Mouse (Mus musculus) kidney, postnatal 0 days (tissue): Measurements from ENCODE around the gene Trpc2. TPM values are rescaled to one million over a fixed set of nuclear protein-coding genes. Genes with fewer than 3 reads are reported as not detected.

Experiments
- ATAC-seq: fragments of 200-750 bp; cut with Nextera tagmentation; replicated peaks from 2 replicates; pipeline ENCODE4 v1.8.0; 2017; ENCODE audit warnings: low read depth, moderate number of reproducible peaks, moderate TSS enrichment, moderate library complexity; ENCODE audit not compliant: low FRiP score
- DNase-seq: peaks from one replicate; pipeline ENCODE4 v3.0.0-alpha.2; 2016; ENCODE audit warnings: low spot score
- H3K27ac ChIP-seq: fragments of 300-500 bp; sonication (generic); 2 replicates; pipeline ENCODE4 v1.5.1; 2014; ENCODE audit warnings: mild to moderate bottlenecking
- H3K27me3 ChIP-seq: fragments of 300-500 bp; sonication (generic); 2 replicates; pipeline ENCODE4 v1.6.1; 2014; ENCODE audit warnings: low read length, mixed read lengths; ENCODE audit not compliant: insufficient read depth
- H3K36me3 ChIP-seq: fragments of 300-500 bp; sonication (generic); 2 replicates; pipeline ENCODE4 v1.6.1; 2014; ENCODE audit warnings: low read length, mixed read lengths; ENCODE audit not compliant: insufficient read depth
- H3K4me1 ChIP-seq: fragments of 300-500 bp; sonication (generic); replicated peaks from 2 replicates; pipeline ENCODE4 v1.6.1; 2014; ENCODE audit warnings: antibody characterized with exemption, low read length, mixed read lengths; ENCODE audit not compliant: insufficient read depth
- H3K4me2 ChIP-seq: fragments of 300-500 bp; sonication (generic); 2 replicates; pipeline ENCODE4 v1.6.1; 2014; ENCODE audit warnings: mild to moderate bottlenecking, low read length, moderate library complexity, mixed read lengths
- H3K4me3 ChIP-seq: fragments of 300-500 bp; sonication (generic); replicated peaks from 2 replicates; pipeline ENCODE4 v1.5.1; 2014; ENCODE audit warnings: low read depth, low read length
- H3K9ac ChIP-seq: fragments of 300-500 bp; sonication (generic); 2 replicates; pipeline ENCODE4 v1.6.1; 2014; ENCODE audit warnings: low read depth, low read length
- H3K9me3 ChIP-seq: fragments of 300-500 bp; sonication (generic); replicated peaks from 2 replicates; pipeline ENCODE4 v1.6.1; 2016; ENCODE audit warnings: low read length, inconsistent platforms, mixed read lengths
- CTCF ChIP-seq: IDR thresholded peaks from 2 replicates; pipeline ENCODE4 v1.5.1; 2016; ENCODE audit warnings: antibody characterized with exemption, low read depth, mild to moderate bottlenecking, moderate library complexity
- WGBS: fragments of 180-500 bp; shearing (Covaris S2); extraction: QIAGEN DNeasy Blood & Tissue Kit; methylation state at CpG from one replicate; pipeline ENCODE4 v1.1.7; 2014; 5-methylcytosine and 5-hydroxymethylcytosine counted together
- polyA plus RNA-seq: library from polyadenylated mRNA; unstranded; fragments of >200 nt; fragmentation: Nextera tagmentation; extraction: Ambion mirVana; gene quantifications from 2 replicates; pipeline ENCODE4 v1.2.1, GENCODE M21; 2015

Gene Trpc2
- polyA plus RNA-seq, 1 experiment from 2014 or later: not detected

DNA sequence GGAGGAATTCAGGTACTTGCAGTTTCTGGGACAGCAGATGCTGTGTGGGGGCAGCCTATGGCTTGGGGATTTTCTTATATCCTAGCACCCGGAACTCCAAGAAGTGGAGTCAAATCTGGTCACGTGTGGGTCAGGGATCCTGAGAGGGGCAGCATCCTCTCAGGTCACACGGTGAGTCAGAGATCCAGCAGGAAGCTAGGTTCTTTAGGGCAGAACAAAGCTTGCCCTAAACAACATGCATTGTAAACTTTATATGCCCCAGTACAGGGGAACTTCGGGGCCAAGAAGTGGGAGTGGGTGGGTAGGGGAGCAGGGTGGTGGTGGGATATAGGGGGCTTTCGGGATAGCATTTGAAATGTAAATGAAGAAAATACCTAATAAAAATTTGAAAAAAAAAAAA, 18.0 kb downstream of the Trpc2 start:
- Histone ChIP-seq H3K4me3 (no peak overlapping the region), H3K27me3 (no peaks in the 10 kb centered on the region), H3K9me3 (no peaks in the 10 kb centered on the region), H3K4me1 (peaks cover 16% of the 10 kb centered on the region; the same call in 1 of the 2 replicates), H3K9ac (no peak overlapping the region), H3K27ac (peak overlapping the region; percentile 57), H3K4me2 (peak overlapping the region; percentile 79; the same call in 1 of the 2 replicates), H3K36me3 (no peaks in the 10 kb centered on the region)
- 27% methylated on average over 5 of the region's 5 CpGs for WGBS
- ATAC-seq (no peak), DNase-seq (peak; percentile 32)
- no peak for TF ChIP-seq CTCF

DNA sequence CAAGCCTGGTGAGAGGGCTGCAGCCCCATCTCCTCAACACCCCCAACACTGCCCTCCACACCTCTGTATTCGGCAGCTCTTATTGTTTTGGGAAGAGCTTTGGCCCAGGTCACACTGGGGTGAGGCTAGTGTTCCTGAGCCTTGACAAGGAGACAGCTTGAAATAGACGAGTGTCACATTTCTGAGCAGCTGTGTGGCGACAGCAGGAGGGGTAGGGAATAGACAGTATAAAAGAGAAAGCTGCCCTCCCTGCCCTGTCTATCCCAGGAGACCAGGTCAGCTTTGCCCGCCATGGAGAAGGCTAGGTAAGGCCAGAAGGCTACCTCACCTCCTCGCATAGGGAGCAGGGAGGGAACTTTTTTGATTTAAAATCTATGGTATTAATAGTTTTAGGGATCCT, 18.6 kb downstream of the Trpc2 start, which contains the start of gene Art1:
Art1 (plus strand) TSS at position 257 of the 400 bp plus-strand sequence.
- peak within 1 kb of the TSS; percentile 79 for H3K4me2 ChIP-seq
- 48% methylated on average over 5 of the region's 5 CpGs for WGBS
- DNase-seq (no peak), ATAC-seq (no peak)
- TF ChIP-seq CTCF: no peak
- peaks cover 16% of the 10 kb centered on the region; the same call in 1 of the 2 replicates for H3K4me1 ChIP-seq
- H3K9ac ChIP-seq: no peak within 1 kb of the TSS
- no peaks in the 10 kb centered on the region for H3K9me3 ChIP-seq
- no peak within 1 kb of the TSS for H3K4me3 ChIP-seq
- H3K36me3 ChIP-seq: no peaks in the 10 kb centered on the region
- no peaks in the 10 kb centered on the region for H3K27me3 ChIP-seq
- H3K27ac ChIP-seq: peak within 1 kb of the TSS; percentile 57

GRCm38 (mm10) chr7:102102241-102102640, 19.3 kb downstream of the Trpc2 start:
- Histone ChIP-seq H3K9me3 (no peaks in the 10 kb centered on the region), H3K4me1 (peaks cover 16% of the 10 kb centered on the region; the same call in 1 of the 2 replicates), H3K27me3 (no peaks in the 10 kb centered on the region), H3K4me2 (no peak overlapping the region), H3K36me3 (no peaks in the 10 kb centered on the region), H3K4me3 (no peak overlapping the region), H3K27ac (no peak overlapping the region), H3K9ac (no peak overlapping the region)
- ATAC-seq (no peak), DNase-seq (no peak)
- TF ChIP-seq CTCF: no peak; the same call in 1 of the 2 replicates
- WGBS: 59% methylated on average over 8 of the region's 8 CpGs

GRCm38 (mm10) chr7:102102696-102103095, 19.8 kb downstream of the Trpc2 start:
- Histone ChIP-seq H3K27ac (no peak overlapping the region), H3K27me3 (no peaks in the 10 kb centered on the region), H3K36me3 (no peaks in the 10 kb centered on the region), H3K4me1 (peaks cover 16% of the 10 kb centered on the region; the same call in 1 of the 2 replicates), H3K9ac (no peak overlapping the region), H3K9me3 (no peaks in the 10 kb centered on the region), H3K4me2 (no peak overlapping the region), H3K4me3 (no peak overlapping the region)
- WGBS: 35% methylated on average over 6 of the region's 6 CpGs
- no peak for TF ChIP-seq CTCF
- DNase-seq: no peak
- ATAC-seq: no peak

DNA sequence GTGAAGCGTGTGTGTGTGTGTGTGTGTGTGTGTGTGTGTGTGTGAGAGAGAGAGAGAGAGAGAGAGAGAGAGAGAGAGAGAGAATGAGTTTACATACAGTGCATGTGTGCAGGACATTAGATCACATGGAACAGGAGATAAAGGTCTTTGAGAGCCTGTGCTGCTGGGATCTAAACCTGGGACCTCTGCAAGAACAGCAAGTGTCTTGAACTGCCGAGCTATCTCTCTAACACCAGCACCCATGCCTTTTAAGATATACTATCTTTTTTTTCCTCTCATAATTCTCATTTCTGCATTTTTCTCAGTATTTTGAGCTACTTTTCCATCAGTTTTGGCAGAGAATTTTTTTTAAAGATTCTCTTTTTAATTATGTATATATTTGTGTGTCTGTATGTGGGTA, 20.6 kb downstream of the Trpc2 start:
- H3K27ac ChIP-seq: no peak overlapping the region
- no peaks in the 10 kb centered on the region for H3K27me3 ChIP-seq
- no peak overlapping the region for H3K4me3 ChIP-seq
- no peak overlapping the region for H3K9ac ChIP-seq
- DNase-seq (no peak), ATAC-seq (no peak)
- no peak for TF ChIP-seq CTCF
- H3K4me1 ChIP-seq: peaks cover 16% of the 10 kb centered on the region; the same call in 1 of the 2 replicates
- H3K9me3 ChIP-seq: no peaks in the 10 kb centered on the region
- no peaks in the 10 kb centered on the region for H3K36me3 ChIP-seq
- no peak overlapping the region for H3K4me2 ChIP-seq
- WGBS: 79% methylated on average over 2 of the region's 2 CpGs

DNA sequence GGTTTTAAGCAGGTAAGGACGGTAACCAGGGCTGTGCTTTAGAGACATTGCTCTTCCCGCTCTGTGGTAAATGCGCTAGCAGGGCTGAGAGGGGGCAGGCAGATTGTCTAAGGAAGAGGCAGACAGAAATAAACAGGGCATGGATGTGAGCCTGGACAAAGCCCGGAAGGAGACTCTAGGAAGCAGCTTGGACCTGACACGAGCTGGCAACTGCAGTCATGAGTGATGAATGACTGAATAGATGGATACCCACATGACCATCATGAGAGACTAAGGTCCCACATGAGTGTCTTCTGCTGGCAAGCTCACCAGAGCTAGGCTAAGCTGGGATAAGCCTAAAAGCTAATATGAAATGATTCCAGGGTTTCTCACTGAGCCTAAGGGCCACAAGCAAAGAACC, 21.2 kb downstream of the Trpc2 start:
- DNase-seq (peak; percentile 19), ATAC-seq (no peak)
- no peak overlapping the region for H3K27ac ChIP-seq
- H3K9ac ChIP-seq: no peak overlapping the region
- no peaks in the 10 kb centered on the region for H3K27me3 ChIP-seq
- H3K4me3 ChIP-seq: no peak overlapping the region
- TF ChIP-seq CTCF: no peak
- WGBS: 71% methylated on average over 5 of the region's 5 CpGs
- no peaks in the 10 kb centered on the region for H3K9me3 ChIP-seq
- no peak overlapping the region for H3K4me2 ChIP-seq
- H3K36me3 ChIP-seq: no peaks in the 10 kb centered on the region
- peaks cover 16% of the 10 kb centered on the region; the same call in 1 of the 2 replicates for H3K4me1 ChIP-seq

DNA sequence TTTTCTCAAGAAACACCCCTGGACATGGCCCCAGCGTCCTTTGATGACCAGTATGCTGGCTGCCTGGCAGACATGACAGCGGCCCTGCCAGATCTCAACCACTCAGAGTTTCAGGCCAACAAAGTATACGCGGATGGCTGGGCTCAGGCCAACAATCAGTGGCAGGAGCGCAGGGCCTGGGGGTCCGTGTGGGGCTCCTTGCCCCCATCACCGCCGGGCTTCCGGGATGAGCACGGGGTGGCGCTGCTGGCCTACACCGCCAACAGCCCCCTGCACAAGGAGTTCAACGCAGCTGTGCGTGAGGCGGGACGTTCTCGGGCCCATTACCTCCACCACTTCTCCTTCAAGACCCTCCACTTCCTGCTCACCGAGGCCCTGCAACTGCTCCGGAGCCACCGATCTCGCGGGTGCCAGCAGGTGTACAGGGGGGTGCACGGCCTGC, 23.8 kb downstream of the Trpc2 start:
- no peaks in the 10 kb centered on the region for H3K4me1 ChIP-seq
- no peak for TF ChIP-seq CTCF
- ATAC-seq (no peak), DNase-seq (peak; percentile 17)
- H3K9me3 ChIP-seq: no peaks in the 10 kb centered on the region
- no peaks in the 10 kb centered on the region for H3K36me3 ChIP-seq
- no peak overlapping the region for H3K27ac ChIP-seq
- peak overlapping the region; percentile 32 for H3K9ac ChIP-seq
- peak overlapping the region; percentile 55 for H3K4me2 ChIP-seq
- H3K27me3 ChIP-seq: no peaks in the 10 kb centered on the region
- 24% methylated on average over 23 of the region's 23 CpGs for WGBS
- H3K4me3 ChIP-seq: 0 out of 2 replicates have a peak overlapping the region, but pooled peaks have one; percentile 4
